Mouse (Mus musculus) mouse trophoblast stem cell (cell line): ENCODE data around the gene Gm42742.

Experiments used
- in situ Hi-C, 2 experiments: fragments of 300-500 bp; cut with MseI, MboI; formaldehyde crosslinking; loops; 2 replicates in 1 of 2; 3 replicates in 1 of 2; pipeline ENCODE4 v1.15.1; 2025

Gm42742 gene

DNA sequence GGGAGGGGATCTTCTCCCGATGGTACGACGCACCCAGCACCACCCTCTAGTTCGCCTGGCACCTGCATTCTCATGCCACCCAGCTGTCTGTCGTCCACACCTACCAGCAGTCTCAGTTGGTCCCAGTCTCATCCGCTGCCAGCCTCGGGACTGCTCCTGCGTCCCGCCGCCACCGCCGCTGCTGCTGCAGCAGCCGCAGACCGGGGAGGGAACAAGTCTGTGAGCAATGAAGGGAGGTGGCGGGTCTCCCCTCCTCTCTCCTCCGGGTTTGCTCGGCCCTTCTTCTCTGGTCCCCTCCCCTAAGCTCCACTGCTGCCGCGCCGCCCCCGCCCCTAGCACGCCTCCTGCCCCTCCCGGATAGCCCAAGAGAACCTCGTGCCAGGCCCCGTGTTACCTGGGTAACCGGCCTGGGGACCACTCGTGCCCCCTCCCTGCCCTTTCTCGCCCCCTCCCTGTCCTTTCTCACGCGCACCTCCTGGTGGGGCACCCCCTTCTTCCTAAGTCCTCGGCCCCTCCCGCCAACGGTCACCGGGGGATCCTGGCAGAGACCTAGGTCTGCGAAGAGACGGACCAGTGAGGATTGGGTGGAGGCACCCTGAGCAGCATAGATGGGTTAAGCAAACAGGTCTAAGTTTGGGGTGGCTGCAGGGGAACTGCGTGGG is at the start of gene Gm42742, which contains the start of gene Prrt2:
TSS of gene Gm42742 (minus strand) at position 197 of the 662 bp plus-strand sequence.
TSS of gene Prrt2 (minus strand) at position 311 of the 662 bp plus-strand sequence.
- in situ Hi-C loops = no loop called here

DNA sequence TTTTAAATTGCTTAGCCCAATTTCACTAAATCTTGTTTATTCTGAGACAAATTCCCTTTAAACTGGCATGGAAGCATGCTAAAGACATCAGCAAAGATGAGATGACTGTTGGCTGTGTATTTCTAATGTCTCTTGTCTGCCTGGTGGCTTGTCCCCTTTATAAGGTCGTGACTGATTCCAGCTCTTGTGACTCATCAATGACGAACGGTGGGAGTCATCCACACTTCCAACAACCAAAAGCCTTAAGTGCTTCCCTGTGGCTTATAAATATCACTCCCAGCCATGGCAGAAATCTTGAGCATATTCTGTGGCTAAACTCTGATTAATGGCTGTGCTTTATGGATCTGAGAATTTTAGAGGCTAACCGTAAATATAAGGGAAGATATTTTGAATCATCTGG is 45.4 kb upstream of the Gm42742 start:
- in situ Hi-C loops = no loop called here

DNA sequence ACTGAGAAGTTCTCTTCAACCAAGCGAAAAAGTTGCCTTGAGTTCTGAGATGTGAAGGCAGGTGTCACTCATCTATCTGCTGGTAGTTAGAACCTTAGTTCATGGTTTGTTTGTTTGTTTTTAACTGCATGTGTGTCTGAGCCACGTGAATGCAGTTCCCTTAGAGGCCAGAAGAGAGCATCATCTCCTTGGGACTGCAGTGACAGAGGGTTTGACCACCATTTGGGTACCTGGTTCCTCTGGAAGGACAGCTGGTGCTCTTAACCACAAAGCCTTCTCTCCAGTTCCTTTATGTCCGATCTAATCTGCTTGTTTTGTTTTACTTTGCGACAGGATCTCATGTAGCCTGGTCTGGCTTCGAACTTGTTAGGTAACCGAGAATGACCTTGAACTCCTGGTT is 44.6 kb upstream of the Gm42742 start:
- in situ Hi-C loops = no loop called here

DNA sequence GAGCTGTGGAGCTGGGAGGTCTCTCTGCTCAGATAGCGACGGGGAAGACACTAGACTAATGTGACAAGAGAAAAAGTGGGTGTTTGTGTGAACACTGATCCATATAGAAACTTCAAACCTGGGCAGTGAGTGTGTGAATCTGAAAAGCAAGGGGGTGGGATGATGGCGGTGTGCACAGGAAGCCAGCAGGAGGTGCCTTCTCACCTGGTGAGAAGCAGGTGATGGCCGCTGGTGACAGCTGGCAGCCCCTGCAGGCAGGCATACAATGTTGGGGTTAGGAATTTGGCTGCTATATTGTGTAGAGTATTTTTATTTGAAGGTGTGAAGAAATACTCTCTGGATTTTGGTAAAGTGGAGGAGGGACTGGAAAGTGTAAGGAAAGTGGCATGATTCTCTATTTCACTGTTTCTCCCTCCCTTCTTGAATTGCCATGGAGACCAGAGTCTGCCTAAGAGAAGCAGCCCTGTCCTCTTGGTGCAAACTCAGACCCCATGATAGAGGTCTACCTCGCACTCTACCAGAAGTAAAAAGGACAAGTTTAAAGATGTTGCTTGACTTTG is 34.2 kb upstream of the Gm42742 start:
- in situ Hi-C loops = no loop called here

DNA sequence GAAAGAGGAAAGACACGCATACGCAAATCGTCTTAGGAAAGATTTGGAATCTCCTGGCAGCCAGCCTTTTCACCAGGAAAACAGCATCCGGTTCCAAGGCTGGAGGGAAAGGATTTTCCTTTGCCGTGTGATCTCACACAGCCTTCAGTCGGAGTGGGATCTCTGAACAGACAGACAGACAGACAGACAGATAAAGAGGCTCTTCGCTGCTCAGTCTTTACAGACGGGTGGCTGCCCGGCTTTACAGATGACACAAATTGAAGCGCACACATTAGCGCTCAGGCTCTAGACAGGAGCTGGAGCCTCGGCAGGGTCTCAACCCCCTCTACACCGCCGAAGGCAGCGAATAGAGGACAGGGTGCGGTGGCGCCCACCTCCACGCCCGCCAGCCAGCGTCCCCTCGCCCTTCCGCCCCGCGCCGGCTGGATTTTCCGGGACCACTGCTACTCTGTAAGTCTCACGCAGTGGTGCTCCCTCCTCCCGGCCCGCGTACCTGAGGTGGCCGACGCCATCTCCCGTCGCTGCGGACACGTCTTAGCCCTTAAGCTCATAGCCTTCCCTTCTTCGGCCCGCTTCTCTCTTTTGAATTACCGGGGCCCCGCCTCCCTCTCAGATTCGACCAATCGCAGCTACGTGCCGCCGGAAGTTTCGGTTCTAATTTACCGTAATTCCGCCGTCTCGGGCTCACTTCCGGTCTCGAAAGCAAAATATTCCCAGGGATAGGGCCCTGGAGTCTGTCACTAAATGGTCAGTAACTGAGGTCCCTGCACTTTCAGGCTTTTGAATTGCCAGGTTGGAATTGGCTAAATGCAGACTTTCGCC is 21.2 kb upstream of the Gm42742 start, which contains the start of gene Kif22:
TSS of gene Kif22 (minus strand) at position 621 of the 822 bp plus-strand sequence.
- in situ Hi-C loops = no loop called here

DNA sequence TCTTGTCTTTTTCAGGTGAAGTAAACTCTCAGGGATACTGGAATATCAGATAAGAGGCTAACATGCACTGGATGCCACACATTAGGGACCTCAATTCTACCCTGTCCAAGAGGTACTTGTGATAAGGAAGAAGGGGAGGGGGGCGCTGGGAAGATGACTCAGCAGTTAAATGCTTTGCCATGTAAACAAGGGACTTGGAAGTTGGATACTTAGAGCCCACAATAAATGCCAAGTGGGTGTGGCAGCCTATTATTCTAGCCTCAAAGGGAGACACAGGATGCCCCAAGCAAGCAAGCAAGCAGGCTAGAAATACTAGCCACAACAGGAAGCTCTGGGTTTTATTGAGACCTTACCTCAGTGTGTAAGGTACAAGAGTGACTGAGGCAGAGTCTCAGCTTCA is 10.3 kb upstream of the Gm42742 start:
- in situ Hi-C loops = no loop called here

DNA sequence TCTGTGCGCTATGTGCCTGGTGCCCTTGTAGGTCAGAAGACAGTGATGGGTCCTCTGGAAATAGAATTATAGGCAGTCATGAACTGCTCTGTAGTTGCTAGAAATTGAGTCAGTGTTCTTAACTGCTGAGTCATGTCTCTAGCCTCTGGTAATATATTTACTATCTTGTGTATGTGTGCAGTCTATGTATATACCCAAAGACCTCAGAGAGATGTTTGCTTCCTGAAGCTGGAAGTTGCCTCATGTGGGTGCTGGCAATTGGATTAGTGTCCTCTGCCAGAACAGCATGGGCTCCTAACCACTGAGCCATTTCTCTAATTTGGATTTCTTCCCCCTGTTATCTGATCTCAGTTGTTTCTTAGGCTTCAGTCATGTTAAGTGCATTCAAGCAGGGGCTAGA is 9.3 kb upstream of the Gm42742 start:
- in situ Hi-C loops = no loop called here

DNA sequence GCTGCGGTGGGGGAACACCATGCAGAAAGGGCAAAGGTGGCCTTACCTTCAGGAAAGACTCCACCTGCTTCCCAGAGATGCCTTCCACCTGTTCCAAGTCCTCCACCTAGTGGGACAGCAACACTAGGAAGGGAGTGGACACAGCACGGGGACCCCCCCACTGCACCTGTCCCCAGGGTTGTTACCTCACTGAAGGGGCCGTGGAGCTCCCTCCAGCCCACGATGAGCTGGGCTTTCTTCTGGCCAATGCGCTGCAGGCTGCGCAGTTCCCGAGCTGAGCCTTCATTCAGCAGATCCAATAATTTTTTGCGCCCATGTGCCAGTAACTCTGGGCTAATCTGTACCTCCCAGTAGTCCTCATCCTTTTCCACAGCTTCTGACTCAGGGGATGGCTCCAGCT is 7.0 kb upstream of the Gm42742 start:
- in situ Hi-C loops = no loop called here

DNA sequence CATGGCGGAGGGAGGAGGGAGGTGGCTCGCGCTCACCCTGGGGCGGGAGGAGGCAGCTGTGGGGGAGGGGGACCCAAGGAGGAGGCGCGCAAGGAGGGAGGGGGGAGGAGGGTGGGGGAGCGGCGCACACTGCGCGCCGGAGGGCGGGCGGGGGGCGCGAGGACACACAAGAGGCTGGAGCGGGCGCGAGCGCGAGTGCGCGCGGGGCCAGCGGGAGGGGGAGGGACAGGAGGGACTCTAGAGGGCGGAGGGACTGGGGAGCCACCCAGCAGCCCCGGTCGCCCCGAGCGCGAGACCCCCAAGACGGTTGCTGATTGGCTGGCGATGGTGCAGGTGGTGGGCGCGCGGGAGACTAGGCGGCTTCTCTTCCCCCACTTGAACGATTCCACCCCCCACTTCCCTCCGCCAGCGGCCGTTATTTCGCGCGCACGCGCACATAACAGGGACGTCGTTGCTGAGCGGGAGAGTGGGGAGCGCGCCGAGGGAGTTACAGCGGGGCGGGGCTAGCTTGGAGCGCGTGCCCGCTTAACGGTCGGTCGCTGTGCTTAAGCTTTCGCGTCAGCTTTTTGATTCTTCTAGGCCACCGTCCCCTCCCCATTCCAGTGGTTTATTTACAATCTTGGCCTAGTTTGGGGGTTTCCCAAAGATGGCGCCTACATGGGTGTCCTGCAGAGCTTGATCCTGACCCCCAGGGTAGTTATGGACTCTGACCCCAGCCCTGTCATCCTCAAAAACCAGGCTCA is 6.3 kb upstream of the Gm42742 start, which contains the start of gene Maz:
TSS of gene Maz (minus strand) at position 54 of the 743 bp plus-strand sequence.
- in situ Hi-C loops = no loop called here

DNA sequence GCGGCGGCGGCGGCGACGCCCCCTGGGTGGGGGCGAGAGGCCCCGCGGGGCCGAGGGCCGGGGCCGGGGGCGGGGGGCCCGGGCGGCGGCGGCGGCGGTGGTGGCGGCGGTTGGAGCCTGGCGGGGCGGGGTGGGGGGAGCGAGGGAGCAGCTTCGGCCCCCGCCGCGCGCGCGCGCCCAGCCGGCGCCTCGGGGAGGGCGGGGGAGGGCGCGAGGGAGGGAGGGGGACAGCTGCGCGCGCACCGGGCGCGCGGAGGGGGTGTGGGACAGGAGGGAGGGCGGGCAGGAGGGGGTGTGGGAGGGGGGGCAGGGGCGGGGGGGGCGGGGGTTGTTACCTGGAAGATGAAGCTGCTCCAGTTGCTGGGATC is 5.7 kb upstream of the Gm42742 start:
- in situ Hi-C loops = no loop called here

DNA sequence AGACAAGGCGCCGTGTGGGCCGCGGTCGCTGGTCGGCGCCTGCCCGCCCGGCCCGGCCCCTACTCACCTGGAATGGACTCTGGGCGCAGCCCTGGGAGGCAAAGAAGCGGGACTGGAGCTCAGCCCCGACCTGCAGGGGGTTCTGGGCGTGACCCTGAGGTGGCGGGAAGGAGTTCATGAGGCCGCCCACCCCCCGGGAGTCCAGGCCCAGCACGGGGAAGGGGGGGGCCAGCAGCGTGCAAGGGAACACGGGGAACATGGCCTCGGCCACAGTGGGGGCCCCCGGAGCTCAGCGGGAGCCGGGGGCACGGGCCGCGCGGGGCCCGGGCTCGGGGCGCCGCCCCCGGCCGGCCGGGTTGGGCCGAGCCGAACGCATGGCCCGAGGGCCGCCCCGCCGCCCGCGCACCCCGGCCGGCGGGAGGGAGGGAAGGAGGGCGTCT is 5.3 kb upstream of the Gm42742 start:
- in situ Hi-C loops = no loop called here

DNA sequence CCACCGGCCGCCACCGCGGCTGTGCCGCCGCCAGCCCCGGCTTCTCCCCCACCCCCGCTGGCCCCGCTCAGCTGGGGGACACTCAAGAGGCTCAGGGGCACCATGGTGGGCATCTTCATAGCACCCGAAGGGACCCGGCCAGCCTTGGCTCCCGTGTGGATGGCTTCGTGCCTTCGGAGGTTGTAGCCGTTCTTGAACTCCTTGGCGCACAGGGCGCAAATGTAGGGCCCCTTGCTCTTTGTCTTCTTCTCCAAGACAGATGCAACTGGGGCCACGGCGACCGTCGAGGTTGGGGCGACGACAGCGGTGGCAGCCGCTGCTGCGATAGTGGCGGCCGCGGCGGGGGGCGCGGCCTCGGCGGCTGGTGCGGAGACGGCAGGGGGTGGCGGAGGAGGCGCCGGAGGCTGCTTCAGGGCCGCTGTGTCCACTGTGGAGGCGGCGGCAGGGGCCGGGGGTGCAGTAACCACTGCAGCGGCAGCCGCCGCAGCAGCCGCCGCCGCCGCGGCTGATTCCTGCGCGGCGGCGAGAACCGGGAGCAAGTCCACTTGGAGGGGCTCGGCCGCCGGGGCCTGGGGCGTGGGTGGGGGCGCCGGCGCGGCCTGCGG is 4.8 kb upstream of the Gm42742 start:
- in situ Hi-C loops = no loop called here

DNA sequence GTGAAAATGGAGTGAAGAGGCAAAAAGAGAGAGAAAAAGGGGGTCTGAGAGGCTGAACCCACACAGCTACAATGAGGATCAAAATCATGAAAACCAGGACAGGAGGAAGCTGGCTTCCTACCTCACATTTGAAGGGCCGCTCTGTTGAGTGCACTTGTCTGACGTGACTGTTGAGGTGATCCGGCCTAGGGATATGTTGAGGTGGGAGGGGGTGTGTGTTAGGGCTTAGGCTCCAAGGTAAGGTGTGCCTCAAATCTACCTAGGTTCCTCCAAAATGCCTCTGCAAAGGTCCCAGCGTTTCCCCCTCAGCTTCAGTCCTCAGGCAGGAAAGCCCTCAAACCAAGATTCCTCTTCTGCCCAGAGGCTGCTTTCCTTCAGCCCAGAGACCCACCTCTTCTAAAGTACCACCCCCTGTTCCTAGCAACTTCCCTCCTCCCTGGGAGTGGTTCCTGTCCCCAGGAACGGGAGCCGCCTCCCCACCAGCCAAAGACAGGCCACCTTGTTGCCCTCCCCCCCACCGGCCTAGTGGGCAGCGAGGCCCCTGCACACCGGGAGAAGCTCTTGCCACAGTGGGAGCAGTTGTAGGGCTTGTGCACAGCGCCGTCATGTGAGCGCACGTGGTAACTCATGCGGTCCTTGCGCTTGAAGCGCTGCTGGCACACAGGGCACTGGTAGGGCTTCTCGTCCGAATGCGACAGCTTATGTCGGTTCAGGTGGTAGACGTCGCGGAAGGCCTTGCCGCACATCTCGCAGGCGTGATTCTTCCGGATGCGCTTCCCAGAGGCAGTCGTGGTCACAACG is 4.1 kb upstream of the Gm42742 start:
- in situ Hi-C loops = no loop called here

DNA sequence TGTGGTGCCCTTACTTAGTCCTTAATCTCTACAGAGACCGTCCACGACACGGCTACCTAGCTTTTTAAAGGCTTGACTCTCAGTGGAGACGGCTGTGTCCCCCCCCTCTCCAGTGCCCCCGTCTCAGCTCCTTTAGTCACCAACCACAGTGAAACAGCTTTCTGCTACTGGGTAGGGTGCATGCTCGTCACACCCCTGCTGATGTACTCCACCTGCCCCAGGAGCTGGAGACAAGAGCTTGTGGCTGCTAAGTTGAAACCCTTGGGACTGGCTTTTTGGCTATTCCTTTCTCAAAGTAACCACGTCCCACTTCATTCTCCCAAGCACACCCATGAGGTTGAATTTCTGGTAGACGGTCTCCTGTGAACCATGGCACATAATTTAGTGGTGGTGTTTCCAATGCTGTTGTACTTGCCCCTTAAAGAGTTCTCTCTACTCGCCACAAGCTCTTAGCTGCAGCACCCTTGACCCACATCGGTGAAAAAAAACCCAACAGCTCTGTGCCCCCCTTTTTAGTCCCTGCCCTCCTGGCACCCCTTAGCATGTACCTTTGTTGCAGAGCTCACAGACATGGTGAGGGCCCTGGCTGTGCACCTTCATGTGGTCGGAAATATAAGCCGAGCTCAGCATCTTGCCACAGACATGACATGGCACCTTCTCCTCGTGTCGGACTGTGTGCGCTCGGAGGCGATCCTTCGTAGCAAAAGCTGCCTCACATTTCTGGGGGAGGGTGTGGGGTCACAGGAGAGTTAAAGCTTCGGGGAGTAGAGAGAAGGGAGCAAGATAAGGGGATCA is 3.2 kb upstream of the Gm42742 start:
- in situ Hi-C loops = no loop called here

DNA sequence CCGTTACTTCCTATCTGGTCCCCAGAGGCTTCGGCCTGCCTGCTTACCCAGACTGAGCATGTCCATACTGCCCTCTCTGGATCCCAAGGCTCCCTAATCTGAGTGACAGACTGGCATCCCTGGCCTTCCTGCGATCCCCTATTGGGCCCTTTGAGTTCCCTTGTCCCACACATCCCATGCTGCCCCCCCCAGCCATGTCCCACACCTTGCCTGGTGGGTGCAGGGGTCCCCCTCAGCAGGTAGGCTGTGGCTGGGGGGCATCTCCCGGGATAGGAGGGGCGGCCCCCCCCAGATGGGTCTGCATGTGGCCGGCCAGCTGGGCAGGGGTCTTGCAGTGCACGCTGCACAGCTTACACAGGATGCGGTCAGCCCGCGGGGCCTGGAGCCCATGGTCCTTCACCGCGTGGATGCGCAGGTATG is 2.4 kb upstream of the Gm42742 start:
- in situ Hi-C loops = no loop called here

DNA sequence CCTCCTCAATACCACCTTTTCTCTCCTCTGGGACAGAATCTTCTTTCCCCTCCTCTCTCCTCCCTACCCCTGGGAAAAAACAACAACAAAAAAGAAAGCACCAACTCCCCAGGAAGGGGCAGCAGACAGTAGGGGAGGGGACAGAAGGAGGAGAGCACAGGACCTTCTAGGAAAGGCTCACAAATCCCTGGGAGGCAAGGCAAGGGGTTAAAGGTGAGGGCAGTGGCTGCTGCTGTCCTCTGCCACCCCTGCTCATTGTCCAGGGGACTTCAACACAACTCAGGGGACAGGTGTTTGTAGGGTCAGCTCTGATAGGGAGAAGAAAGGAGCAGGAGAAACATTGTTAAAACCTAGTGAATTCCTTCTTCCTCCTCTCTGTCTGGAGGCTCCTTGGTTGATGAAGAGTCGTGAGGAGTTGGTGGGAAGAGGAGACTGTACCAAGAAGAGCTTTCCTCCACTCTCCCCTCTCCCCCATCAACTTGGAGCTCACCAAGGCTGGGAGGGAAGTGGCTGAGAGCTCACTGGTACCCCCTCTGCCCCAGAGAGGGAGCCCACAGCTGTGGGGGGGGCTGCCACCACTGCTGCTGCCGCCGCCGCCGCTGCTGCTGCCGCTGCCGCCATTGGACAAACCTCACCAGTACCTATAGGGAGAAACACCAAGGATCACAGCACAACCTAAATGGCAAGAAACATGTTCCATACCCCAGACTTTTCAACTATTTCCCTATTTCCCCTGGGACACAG is 1.8 kb upstream of the Gm42742 start:
- in situ Hi-C loops = no loop called here

DNA sequence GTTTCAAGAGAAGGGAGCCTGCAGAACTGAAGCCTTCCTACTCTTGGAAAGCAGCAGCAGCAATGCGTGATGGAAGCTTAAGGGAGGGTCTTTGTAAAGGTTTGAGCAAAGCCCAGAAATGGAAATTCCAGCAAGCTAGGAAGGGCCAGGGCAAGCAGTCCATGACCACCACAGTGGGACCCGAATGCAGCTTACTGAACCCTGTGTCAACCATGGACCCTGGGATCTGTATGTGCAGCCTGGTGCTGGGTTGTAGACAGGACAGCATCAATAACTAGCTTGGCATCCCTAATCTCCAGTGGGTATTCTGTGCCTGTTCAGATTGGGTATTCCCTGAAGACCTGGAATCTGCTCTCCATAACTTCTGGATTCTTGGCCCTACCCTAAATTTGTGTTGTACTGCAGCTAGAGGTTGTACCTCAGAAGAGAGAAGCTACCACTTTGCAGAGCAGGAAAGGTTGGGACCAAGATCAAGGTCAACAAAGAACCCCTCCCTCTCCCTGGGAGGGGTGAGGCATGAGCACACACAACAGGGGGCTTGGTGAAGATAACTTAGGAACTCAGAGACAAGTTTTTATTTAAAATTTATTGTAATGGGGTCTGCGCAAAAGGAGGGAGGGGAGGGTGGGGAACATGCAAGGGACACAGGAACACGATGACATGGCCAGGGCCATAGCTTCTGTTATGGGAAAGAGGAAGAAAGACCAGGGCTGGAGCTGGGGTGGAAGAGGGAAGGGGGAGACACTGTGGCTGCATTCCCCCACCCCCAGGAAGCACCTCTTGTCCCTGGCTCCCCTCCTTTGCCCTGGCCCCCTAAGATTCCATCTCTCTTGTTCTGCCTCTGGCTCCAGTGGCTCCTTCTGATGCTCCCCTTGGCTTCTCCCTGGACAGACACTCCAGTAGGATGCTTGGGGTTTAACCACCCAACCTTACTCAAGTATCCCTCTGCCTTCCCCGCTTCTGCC is 948 bp upstream of the Gm42742 start:
- in situ Hi-C loops = no loop called here

DNA sequence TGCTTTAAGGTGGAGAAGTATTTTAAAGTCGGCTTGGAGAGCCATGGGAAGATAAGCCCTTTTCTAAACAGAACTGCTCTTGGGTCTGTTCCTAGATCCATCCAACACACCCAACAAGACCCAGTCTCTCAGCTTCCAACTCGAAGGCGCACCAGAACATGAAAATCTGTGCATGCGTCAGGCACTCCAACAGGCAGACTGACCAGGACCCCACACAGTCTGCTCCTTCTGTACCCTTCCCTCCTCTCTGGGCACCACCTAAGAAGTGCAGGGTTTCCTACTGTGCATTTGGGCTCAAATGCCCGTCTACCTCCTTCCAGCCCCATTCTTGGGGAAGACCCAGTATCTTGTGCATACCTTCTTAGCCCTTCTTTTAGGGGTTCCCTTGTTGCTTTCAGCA is 406 bp downstream of the Gm42742 start:
- in situ Hi-C loops = no loop called here
